8 mouse cellular contexts compared by ENCODE assay signal in genomic region chr2:156722071-156722575, GRCm38 (mm10). TPM values are rescaled to one million over a fixed set of nuclear protein-coding genes. Genes with fewer than 3 reads are reported as not detected.
DNase-seq lines count a peak whose midpoint lies in the region; ATAC-seq and TF ChIP-seq lines count a peak whose summit lies in the region.

No protein-coding gene starts in this region.

- H3K36me3 ChIP-seq in testis, adult 2 months (ENCODE audit: control insufficient read depth, insufficient read depth, low read length) = no peaks in the 10 kb centered on the region
- no peaks in the 10 kb centered on the region for H3K36me3 ChIP-seq in intestine, embryonic 16.5 days (ENCODE audit: control insufficient read depth, insufficient read depth, low read length)
- H3K36me3 ChIP-seq in liver, adult 2 months (ENCODE audit: control insufficient read depth, insufficient read depth, low read length) = no peaks in the 10 kb centered on the region
- H3K36me3 ChIP-seq in midbrain, postnatal 0 days (ENCODE audit: insufficient read depth, low read length) = no peaks in the 10 kb centered on the region; the same call in 1 of the 2 replicates

- no peak for TF ChIP-seq CTCF in testis, adult 2 months (IDR thresholded peaks at IDR 0.05; ENCODE audit: control insufficient read depth, insufficient read depth, insufficient replicate concordance, low read depth, low read length)
- TF ChIP-seq CTCF in liver, adult 2 months (IDR thresholded peaks at IDR 0.05; ENCODE audit: low read depth, low read length) = no peak
- no peak for TF ChIP-seq CTCF in midbrain, postnatal 0 days (IDR thresholded peaks at IDR 0.05)

- ATAC-seq in granulocyte monocyte progenitor cell, adult 5-6 weeks (replicated peaks; ENCODE audit: poor library complexity, severe bottlenecking) = peak; percentile 46
- ATAC-seq in intestine, embryonic 16.5 days = no peak
- ATAC-seq in midbrain, postnatal 0 days (ENCODE audit: low FRiP score) = no peak

- H3K79me2 ChIP-seq in liver, adult 2 months (ENCODE audit: control insufficient read depth, insufficient read depth, low read length) = peaks cover 8% of the 10 kb centered on the region; the same call in 1 of the 2 replicates

- no peaks in the 10 kb centered on the region for H3K27me3 ChIP-seq in testis, adult 2 months (ENCODE audit: control insufficient read depth, insufficient read depth, low read length)
- H3K27me3 ChIP-seq in intestine, embryonic 16.5 days (replicated peaks; ENCODE audit: control insufficient read depth, insufficient read depth, low read length) = no peaks in the 10 kb centered on the region
- no peaks in the 10 kb centered on the region for H3K27me3 ChIP-seq in liver, adult 2 months (ENCODE audit: control insufficient read depth, insufficient read depth, low read length)
- no peaks in the 10 kb centered on the region for H3K27me3 ChIP-seq in midbrain, postnatal 0 days (ENCODE audit: insufficient read depth, low read length)

- TF ChIP-seq POLR2A in testis, adult 2 months (IDR thresholded peaks at IDR 0.05; ENCODE audit: control insufficient read depth, low read depth, low read length) = no peak; the same call in 1 of the 2 replicates
- 0 out of 2 replicates have a peak, but pooled peaks have one; percentile 10 for TF ChIP-seq POLR2A in liver, adult 2 months (IDR thresholded peaks at IDR 0.05; ENCODE audit: extremely low read depth, insufficient read depth, low read length)

- no peaks in the 10 kb centered on the region for H3K9me3 ChIP-seq in intestine, embryonic 16.5 days (ENCODE audit: control insufficient read depth, low read length)
- no peaks in the 10 kb centered on the region for H3K9me3 ChIP-seq in midbrain, postnatal 0 days (ENCODE audit: low read length)

- peak overlapping the region; percentile 93 for H3K4me2 ChIP-seq in intestine, embryonic 16.5 days (ENCODE audit: low read depth, low read length)
- peak overlapping the region; percentile 81 for H3K4me2 ChIP-seq in midbrain, postnatal 0 days (ENCODE audit: low read depth, low read length, poor library complexity, severe bottlenecking)

- no peak for DNase-seq in testis, postnatal 14 days (ENCODE audit: low spot score)
- DNase-seq in embryo, embryonic 10.5 days (ENCODE audit: low spot score) = peak; percentile 68
- DNase-seq in liver, adult 2 months (ENCODE audit: extremely low read depth, low read depth, low spot score) = peak; percentile 38
- peak; percentile 49 for DNase-seq in midbrain, postnatal 0 days (ENCODE audit: low spot score)
- peak; percentile 23 for DNase-seq in thymus, postnatal 0 days (ENCODE audit: low spot score)

- H3K4me1 ChIP-seq in testis, adult 2 months (ENCODE audit: control insufficient read depth, insufficient read depth, low read length) = peaks cover 30% of the 10 kb centered on the region
- peaks cover 72% of the 10 kb centered on the region for H3K4me1 ChIP-seq in intestine, embryonic 16.5 days (ENCODE audit: control insufficient read depth, insufficient read depth, low read length)
- peaks cover 2% of the 10 kb centered on the region for H3K4me1 ChIP-seq in liver, adult 2 months (ENCODE audit: control insufficient read depth, insufficient read depth, low read length)
- peaks cover 33% of the 10 kb centered on the region for H3K4me1 ChIP-seq in midbrain, postnatal 0 days (ENCODE audit: insufficient read depth, low read length)

- peak overlapping the region; percentile 91 for H3K4me3 ChIP-seq in testis, adult 2 months (ENCODE audit: control insufficient read depth, low read depth, low read length)
- peak overlapping the region; percentile 93 for H3K4me3 ChIP-seq in intestine, embryonic 16.5 days (ENCODE audit: low read length)
- peak overlapping the region; percentile 64 for H3K4me3 ChIP-seq in liver, adult 2 months (ENCODE audit: insufficient read depth, low read depth, low read length)
- H3K4me3 ChIP-seq in midbrain, postnatal 0 days (ENCODE audit: low read depth, low read length) = peak overlapping the region; percentile 94

- H3K27ac ChIP-seq in testis, adult 2 months (ENCODE audit: control insufficient read depth, insufficient read depth, low read depth, low read length) = no peak overlapping the region
- peak overlapping the region; percentile 62 for H3K27ac ChIP-seq in intestine, embryonic 16.5 days (ENCODE audit: low read length)
- peak overlapping the region; percentile 2; the same call in 1 of the 2 replicates for H3K27ac ChIP-seq in liver, adult 2 months (replicated peaks; ENCODE audit: insufficient read depth, low read depth, low read length)
- peak overlapping the region; percentile 98 for H3K27ac ChIP-seq in midbrain, postnatal 0 days (ENCODE audit: low read depth, low read length)

- peak overlapping the region; percentile 94 for H3K9ac ChIP-seq in intestine, embryonic 16.5 days (ENCODE audit: low read depth, low read length)
- peak overlapping the region; percentile 94 for H3K9ac ChIP-seq in liver, adult 2 months (ENCODE audit: low read depth, low read length)
- peak overlapping the region; percentile 100 for H3K9ac ChIP-seq in midbrain, postnatal 0 days (replicated peaks; ENCODE audit: low read length, poor library complexity, severe bottlenecking)

- 1% methylated on average over 15 of the region's 15 CpGs for WGBS in intestine, embryonic 16.5 days
- 10% methylated on average over 15 of the region's 15 CpGs for WGBS in liver, adult 2 months
- WGBS in midbrain, postnatal 0 days = under 1% methylated on average over 15 of the region's 15 CpGs

RNA-seq across cellular contexts. Expression of gene Myl9, which starts 53.1 kb away (rescaled TPM):
- 68.0 and 106 TPM in 2 replicates for polyA plus RNA-seq in testis, adult 2 months (2012; rRNA removed)
- not detected in 2 replicates for total RNA-seq in granulocyte monocyte progenitor cell, adult 5-6 weeks (2014; fragmentation: Nextera tagmentation)
- not detected in 2 replicates for total RNA-seq in granulocyte monocyte progenitor cell, adult 5-6 weeks (2017)
- 1,232 and 1,258 TPM in 2 replicates for polyA plus RNA-seq in intestine, embryonic 16.5 days (2015; fragmentation: Nextera tagmentation; extraction: Ambion mirVana)
- 5.6 and 6.4 TPM in 2 replicates for total RNA-seq in liver, adult 2 months (2014; rRNA removed)
- polyA plus RNA-seq in liver, adult 2 months (2012; rRNA removed) = 4.6 and 6.1 TPM in 2 replicates
- 27.4 and 30.7 TPM in 2 replicates for total RNA-seq in midbrain, postnatal 0 days (2014; rRNA removed)
- polyA plus RNA-seq in midbrain, postnatal 0 days (2015; fragmentation: Nextera tagmentation; extraction: Ambion mirVana) = 33.8 and 38.4 TPM in 2 replicates
- polyA plus RNA-seq in thymus, postnatal 0 days (2015; fragmentation: Nextera tagmentation; extraction: Ambion mirVana) = 20.6 and 27.1 TPM in 2 replicates

Comparison
In these comparisons a context has a peak if more than half of its experiments do, and no peak if none do; other contexts are left out.
1. RNA of gene Myl9, which starts 53.1 kb away (polyA plus RNA-seq): 1,232 to 1,258 TPM in intestine, embryonic 16.5 days; 68.0 to 106 TPM in testis, adult 2 months, 33.8 to 38.4 TPM in midbrain, postnatal 0 days, 20.6 to 27.1 TPM in thymus, postnatal 0 days and 4.6 to 6.1 TPM in liver, adult 2 months; every median in the first group is over 10 times any median in the second.
2. Peak in every context shown above with its lines, with median percentiles within 50 percentile points of each other: H3K4me3 ChIP-seq and H3K9ac ChIP-seq.